Mouse (Mus musculus) testis, adult 2 months (tissue): Measurements from ENCODE around the gene Srgap1.

ENCODE experiments used
- CTCF ChIP-seq: fragments of 200-500 bp; IDR thresholded peaks from 2 replicates; pipeline ENCODE4 v1.5.1; 2012; ENCODE audit warnings: low read depth, mild to moderate bottlenecking, inconsistent platforms, low read length, moderate library complexity; ENCODE audit not compliant: control insufficient read depth, insufficient read depth, insufficient replicate concordance
- POLR2A ChIP-seq: fragments of 200-500 bp; IDR thresholded peaks from 2 replicates; pipeline ENCODE4 v1.6.1; 2012; ENCODE audit warnings: low read depth, mild to moderate bottlenecking, inconsistent platforms, low read length, moderate library complexity; ENCODE audit not compliant: control insufficient read depth

DNA sequence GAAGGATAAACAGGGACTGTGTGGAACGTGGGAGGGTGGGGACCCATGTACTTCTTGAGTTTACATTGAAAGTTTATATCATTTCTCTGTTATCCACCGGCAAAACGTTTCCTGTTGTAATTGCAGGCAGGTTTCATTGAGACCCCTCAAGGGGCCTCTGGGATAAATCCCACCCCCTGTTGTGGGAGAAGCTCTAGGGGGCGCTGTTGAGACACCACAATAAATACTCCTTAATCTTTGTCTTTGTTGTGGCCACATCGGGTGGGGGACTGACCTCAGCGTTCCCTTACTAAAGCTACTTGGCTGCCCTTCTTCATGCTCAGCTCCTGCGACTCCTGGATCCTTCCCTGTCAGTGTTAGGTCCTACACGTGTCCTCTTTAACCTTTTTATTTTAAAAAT lies 288.0 kb downstream of the Srgap1 start:
- TF ChIP-seq CTCF (peak; percentile 21; the same call in 1 of the 2 replicates), POLR2A (no peak)
